5 mouse cellular contexts compared by ENCODE assay signal in genomic region chr17:6706448-6706847, GRCm38 (mm10). TPM values are rescaled to one million over a fixed set of nuclear protein-coding genes. Genes with fewer than 3 reads are reported as not detected.
A peak's percentile ranks its signal among the peaks of the same experiment; 100 is the strongest.
DNase-seq lines count a peak whose midpoint lies in the region; ATAC-seq and TF ChIP-seq lines count a peak whose summit lies in the region.
"Not testable (repeated sequence)": the region's sequence is repeated elsewhere in the genome, so short reads cannot be mapped to it uniquely, and the experiment has no call there.
"Had no signal": no experiment of that assay in that cellular context is flagged by ENCODE, and none has a peak within 500 bp of the region (broad histone marks: within the 10 kb centered on the region; RNA-seq: fewer than 3 reads in every experiment).

No protein-coding gene starts in this region.

- not testable (repeated sequence) for TF ChIP-seq EP300 in stomach, postnatal 0 days (optimal IDR thresholded peaks at IDR 0.05)

- H3K4me1 ChIP-seq in stomach, postnatal 0 days (replicated peaks; ENCODE audit: control insufficient read depth, insufficient read depth) = not testable (repeated sequence)

- TF ChIP-seq CTCF in stomach, postnatal 0 days (IDR thresholded peaks at IDR 0.05; ENCODE audit: low read depth) = not testable (repeated sequence)

- H3K36me3 ChIP-seq in stomach, postnatal 0 days (ENCODE audit: control insufficient read depth, insufficient read depth, low read length) = not testable (repeated sequence)

- H3K4me2 ChIP-seq in stomach, postnatal 0 days (replicated peaks; ENCODE audit: low read depth) = not testable (repeated sequence)

- 71% methylated on average over 5 of the region's 5 CpGs for WGBS in stomach, postnatal 0 days

- H3K27me3 ChIP-seq in stomach, postnatal 0 days (ENCODE audit: control insufficient read depth, insufficient read depth, low read length) = not testable (repeated sequence)

- peak; percentile 92 for DNase-seq in heart, adult 11 months
- peak; percentile 9 for DNase-seq in stomach, postnatal 0 days (ENCODE audit: low spot score)

- H3K4me3 ChIP-seq in stomach, postnatal 0 days (ENCODE audit: low read depth, low read length) = not testable (repeated sequence)

- not testable (repeated sequence) for ATAC-seq in stomach, postnatal 0 days (ENCODE audit: low FRiP score, low TSS enrichment)

- H3K9ac ChIP-seq in stomach, postnatal 0 days (ENCODE audit: low read length) = not testable (repeated sequence)

- H3K27ac ChIP-seq in stomach, postnatal 0 days (replicated peaks) = not testable (repeated sequence)

- H3K9me3 ChIP-seq in stomach, postnatal 0 days (ENCODE audit: control insufficient read depth, low read length) = not testable (repeated sequence)

RNA-seq across cellular contexts. Expression of gene Sytl3, which starts 47.6 kb away (rescaled TPM):
- 0.99 and 1.1 TPM in 2 replicates for polyA plus RNA-seq in stomach, postnatal 0 days (2015; fragmentation: Nextera tagmentation; extraction: Ambion mirVana)
- polyA plus RNA-seq: adrenal gland, adult 2 months; G1E; Patski had no signal

RNA-seq across cellular contexts. Expression of gene Dynlt1f, which starts 50.7 kb away (rescaled TPM):
- 186 and 187 TPM in 2 replicates for polyA plus RNA-seq in stomach, postnatal 0 days (2015; fragmentation: Nextera tagmentation; extraction: Ambion mirVana)
